Mouse (Mus musculus): Measurements from ENCODE around the gene Prdm11.
A peak's percentile ranks its signal among the peaks of the same experiment; 100 is the strongest.

DNA sequence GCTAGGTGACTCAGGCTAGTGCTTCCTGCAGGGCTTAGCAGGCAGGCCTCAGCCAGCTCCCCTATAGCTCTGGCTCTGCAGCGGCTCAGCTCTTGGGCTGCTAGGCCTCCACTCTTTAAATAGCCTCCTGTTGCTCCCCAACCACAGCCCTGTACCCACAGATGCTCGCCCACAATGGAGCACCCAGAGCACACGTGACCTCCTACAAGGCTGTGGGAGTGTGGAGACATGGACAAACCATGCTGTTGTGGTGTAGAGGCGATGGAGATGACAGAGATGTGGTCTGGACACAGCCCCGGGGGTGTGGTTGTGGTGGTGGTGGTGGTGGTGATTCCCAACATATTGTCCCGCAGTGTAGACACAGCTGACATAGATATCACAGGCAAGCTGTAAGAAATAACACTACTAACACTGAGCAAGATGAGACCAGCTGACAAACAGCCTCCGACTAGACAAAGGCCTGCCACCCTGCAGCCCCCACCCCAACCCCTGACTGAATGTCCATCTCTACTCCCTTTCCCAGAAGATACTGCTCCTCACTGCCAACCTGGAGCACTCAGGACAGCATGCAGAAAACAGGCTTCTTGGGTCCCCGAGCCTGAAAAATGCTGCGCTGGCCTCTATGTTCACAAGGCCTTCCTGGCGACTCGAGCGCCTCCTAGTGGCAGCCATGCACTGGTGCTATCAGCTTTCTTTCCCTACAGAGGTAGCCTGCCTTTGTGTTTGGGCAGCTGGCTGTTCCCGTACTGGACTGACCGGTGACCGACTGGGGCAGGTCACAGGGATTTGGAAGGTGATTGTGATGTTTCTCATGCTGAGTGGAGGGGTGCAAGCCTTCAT, 30.0 kb upstream of the Prdm11 start:
- TF ChIP-seq CTCF (IDR thresholded peaks at IDR 0.05; ENCODE audit: control insufficient read depth, insufficient read depth, insufficient replicate concordance, low read depth, low read length), result peak; percentile 89
- TF ChIP-seq POLR2A (IDR thresholded peaks at IDR 0.05; ENCODE audit: control insufficient read depth, low read depth, low read length), result no peak

Measured in testis, adult 2 months (tissue).